Mouse (Mus musculus) brain, adult 2 months (tissue): ENCODE measurements at regions not wholly inside any gene's neighbourhood (a gene's known extent, or its start where the extent isn't known, plus 50 kb on each side); places are given as distances from the start of the nearest gene placed in this dataset.

Experiments used
- DNase-seq: peaks from one replicate; pipeline ENCODE4 v3.0.0; 2011; ENCODE audit warnings: low read depth, low spot score

GRCm38 (mm10) chr2:124718985-124719384 is 348.9 kb upstream of the Slc24a5 start:
- no peak for DNase-seq

DNA sequence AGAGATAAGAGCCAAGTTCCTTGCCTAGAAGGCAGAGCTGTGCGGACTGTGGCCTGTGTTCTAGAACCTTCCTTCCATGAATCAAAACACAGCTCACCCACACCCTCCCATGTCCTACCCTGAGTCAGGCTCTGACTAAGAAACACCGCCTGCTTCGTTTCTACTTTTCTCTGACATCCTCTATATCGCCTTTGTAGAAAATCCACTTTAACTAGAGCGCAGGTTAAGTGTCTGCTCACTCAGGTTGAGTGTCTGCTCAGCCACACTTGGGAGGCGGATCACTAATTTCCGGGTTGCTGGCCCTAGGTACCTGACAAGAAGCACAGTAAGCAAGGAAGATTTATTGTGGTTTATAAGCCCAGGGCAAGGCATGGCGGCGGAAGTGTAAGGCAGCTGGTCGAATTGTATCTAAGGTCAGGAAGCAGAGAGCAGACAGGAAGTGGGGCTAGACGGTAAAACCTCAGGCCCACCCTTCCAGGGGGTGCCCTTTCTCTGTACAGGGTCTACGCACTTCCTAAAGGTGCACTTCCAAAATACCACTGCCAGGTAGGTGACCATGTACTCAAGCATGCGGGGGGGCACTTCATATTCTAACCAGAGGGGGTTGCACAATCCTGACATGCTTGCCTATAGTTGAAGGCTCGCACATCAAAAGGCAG is 348.0 kb upstream of the Slc24a5 start:
- no peak for DNase-seq

DNA sequence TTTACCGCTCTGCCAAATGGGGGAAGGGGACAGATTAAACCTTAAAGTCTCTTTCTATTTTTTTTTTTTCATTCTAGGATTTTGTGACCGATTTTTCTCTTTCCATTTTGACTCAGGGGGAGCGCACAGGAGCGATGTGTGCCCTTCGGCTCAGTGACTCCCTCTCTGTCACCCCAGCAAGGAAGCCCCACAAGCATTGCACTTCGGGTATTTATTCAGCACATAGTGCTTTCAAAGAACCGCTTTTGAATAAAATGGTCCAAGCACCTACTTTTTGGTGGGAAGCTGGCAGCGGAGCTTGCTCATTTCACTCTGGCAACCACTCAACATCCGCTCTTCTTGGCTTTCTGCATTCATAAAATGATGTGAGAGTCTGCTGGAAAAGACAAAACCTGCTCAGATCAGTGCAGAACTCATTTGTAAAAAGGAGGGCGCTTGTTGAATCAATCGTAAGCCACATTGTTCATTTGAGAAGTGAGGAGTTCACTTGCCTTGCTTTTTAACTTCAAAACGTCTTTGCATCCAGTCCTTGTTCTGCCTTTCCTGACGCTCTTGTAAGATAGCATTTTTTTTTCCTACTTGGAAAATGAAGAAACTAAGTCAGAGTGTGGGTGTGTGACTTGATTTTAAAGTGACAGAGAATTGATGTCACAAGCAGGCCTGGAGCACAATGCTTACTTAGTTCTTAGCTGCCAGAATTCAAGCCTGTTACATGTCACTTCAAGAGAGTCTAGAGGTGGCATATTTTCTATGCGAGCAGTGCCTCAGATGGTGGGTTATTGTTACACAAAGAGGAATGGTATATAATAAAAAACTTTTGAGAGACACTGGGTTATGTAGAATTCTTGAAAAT is 347.1 kb upstream of the Slc24a5 start:
- peak; percentile 67 for DNase-seq

GRCm38 (mm10) chr2:124724171-124724570 is 343.8 kb upstream of the Slc24a5 start:
- DNase-seq = peak; percentile 71

- DNase-seq = no peak
Measured at GRCm38 (mm10) chr2:124724827-124725480, 343.0 kb upstream of the Slc24a5 start.

DNA sequence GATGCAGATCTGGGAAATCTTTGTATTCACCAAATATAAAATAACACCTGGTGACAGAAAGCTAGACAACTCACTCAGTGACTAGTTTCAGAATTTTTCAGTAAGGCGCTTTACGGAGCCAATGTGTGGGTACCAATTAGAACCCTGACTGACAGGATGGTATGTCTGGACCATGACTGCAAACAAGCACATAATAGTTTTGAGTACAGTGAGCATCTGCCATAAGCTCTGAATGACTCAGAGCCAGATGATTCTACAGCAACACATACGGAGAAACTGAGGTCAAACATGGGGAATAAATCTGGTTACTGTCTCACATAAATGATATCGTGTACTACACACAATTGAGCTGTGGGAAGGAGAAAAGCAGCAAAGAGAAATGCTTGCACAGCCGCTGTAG is 339.9 kb upstream of the Slc24a5 start:
- DNase-seq = peak; percentile 53

DNA sequence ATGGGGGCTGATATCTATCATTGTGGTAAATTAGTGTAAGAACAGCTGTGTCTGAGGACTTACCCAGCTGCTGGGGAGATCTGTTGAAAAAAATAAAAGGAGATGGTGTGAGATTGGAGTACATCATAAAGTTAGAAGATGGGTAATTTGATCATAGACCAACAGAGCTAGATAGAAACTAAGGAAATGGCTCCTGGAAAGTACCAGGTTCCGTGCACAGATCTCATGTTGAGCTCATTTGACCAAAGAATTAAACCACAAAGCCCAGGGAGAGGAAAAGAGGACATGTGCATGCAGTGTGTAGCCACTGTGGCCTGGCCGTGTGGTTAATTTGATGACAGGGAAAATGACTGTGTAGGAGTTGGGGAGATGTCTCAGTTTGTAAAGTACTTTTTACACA is 335.3 kb upstream of the Slc24a5 start:
- DNase-seq = no peak

- DNase-seq = no peak
Measured at GRCm38 (mm10) chr2:124740848-124741247, 327.1 kb upstream of the Slc24a5 start.

- no peak for DNase-seq
Measured at GRCm38 (mm10) chr2:124742964-124743363, 325.0 kb upstream of the Slc24a5 start.

- DNase-seq = no peak
Measured at GRCm38 (mm10) chr2:124745045-124745444, 322.9 kb upstream of the Slc24a5 start.

DNA sequence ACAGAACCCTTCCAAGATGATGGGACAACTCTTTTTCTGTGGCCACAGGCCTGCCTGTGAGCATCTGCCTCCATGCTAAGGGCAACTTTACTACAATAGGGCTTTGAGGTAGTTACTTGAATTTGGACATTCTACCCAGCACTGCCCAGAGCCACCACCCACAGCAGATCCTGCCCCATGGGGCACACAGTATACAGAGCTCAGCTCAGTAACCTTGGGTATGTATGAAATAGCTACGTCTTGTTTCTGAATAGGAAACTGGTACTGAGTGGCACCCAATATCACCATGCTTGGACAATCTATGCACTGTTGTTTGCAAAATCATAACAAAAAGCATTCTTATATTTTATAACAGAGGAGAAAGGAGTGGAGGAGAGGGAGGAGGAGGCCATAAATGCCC is 320.8 kb upstream of the Slc24a5 start:
- DNase-seq = peak; percentile 78

DNA sequence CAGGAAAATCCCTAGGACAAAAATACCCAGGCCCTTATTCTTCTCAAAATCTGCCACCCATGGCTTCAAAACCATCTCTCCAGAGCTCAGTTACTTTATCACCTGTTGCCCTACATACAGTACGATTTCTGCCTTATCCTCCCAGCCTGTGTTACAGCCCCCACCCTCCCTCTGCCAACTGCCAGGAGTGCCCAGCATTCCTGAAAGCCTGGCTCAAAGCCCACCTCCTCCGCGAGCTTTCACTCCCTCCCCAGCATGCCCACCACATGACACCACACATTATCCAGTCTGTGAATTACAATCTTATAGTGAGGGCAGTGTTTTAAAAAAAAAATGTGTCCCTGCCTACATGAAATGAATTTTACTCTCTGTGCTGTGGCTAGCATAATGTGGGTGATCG is 320.3 kb upstream of the Slc24a5 start:
- peak; percentile 71 for DNase-seq

DNA sequence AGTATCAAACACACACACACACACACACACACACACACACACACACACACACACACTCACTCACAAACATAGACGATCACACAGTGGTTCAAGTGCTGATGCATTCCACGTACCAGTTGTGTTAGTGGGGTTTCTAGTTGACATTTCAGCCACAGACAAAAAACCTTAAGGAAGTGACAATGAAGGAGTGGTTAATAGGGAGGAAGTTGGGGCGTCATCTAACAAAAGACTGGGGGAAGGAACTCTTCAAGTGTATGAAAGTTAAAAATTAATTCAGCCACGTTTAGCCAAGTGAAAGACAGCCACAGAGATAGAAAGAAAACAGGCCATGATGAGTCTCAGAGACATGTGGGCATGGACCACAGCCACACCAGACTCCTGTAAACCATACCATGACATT is 316.1 kb upstream of the Slc24a5 start:
- DNase-seq = no peak

GRCm38 (mm10) chr2:124753717-124754116 is 314.2 kb upstream of the Slc24a5 start:
- no peak for DNase-seq

DNA sequence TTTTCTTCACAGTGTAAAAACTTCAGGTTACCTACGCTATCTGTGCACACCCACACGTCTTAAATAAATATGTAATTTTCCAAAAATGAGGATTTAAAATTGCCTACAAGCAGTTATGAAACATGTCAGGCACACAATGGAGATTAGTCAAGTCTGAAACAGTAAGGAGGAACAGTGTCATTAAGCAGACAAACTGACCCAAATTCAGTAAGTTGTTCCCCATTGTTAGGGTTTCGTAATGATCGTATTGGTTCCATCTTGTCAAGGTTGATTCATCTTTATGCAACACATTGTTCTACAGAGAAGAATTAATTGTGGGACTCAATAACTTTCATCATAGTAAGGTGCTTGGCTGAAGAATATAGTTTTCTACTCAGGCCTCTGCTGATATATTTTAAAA is 312.7 kb upstream of the Slc24a5 start:
- no peak for DNase-seq

- DNase-seq = no peak
Measured at GRCm38 (mm10) chr2:124758992-124759391, 308.9 kb upstream of the Slc24a5 start.

DNA sequence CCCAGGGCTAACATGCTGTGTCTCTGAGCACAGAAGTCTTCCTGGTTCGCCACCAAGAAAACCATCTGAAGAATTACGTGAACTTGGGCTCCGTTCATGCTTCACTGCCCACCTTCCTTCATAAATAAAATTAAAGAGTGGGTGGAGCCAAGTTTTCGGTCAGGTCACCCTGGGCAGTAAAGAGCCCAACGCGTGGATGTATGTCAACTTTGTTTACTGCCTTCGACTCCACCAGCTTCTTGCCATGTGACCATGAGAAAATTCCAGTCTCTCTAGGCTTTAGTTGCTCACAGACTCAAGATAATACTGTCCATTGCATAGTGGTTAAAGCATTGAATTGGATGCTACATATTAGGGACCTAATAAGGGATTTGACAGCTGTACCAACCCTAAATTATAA is 304.3 kb upstream of the Slc24a5 start:
- no peak for DNase-seq

- DNase-seq = no peak
Measured at GRCm38 (mm10) chr2:124764186-124764910, 303.6 kb upstream of the Slc24a5 start.

- peak; percentile 57 for DNase-seq
Measured at GRCm38 (mm10) chr2:124769267-124769967, 298.5 kb upstream of the Slc24a5 start.

GRCm38 (mm10) chr2:124770028-124770427 is 297.9 kb upstream of the Slc24a5 start:
- no peak for DNase-seq

DNA sequence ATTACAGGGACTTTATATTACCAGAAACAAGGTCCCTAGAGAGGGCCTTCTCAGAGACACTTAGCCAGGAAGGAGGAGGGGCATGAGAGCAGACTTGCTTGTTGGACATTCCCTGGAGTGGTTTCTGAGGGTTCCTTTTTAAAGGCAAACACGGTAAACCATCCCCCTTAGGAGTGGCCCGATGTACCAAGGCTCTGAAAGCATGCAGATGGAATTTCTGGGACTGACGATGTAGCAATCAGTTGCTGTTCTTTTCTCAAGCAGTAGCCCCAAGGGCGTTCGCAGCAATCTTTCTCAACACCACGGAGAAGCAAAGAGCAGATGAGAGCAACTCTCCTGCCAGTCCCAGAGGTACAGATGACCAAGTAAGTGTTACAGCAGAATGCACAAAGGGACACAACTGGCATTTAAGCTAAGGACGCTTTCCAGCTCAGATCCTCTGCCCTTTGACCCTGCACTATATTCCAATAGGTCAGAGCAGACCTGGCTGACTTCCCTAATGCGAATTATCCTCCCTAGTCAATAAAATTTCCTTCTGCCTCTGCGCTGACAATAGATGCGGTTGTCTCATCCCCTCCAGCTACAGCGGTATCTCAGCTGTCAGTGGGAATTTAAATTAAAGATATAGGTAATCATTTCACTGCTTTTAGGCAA is 295.7 kb upstream of the Slc24a5 start:
- no peak for DNase-seq
